Mouse (Mus musculus) intestine, embryonic 15.5 days (tissue): ENCODE measurements at regions not wholly inside any gene's neighbourhood (a gene's known extent, or its start where the extent isn't known, plus 50 kb on each side); places are given as distances from the start of the nearest gene placed in this dataset.
A peak's percentile ranks its signal among the peaks of the same experiment; 100 is the strongest.
"Not testable (repeated sequence)": the region's sequence is repeated elsewhere in the genome, so short reads cannot be mapped to it uniquely, and the experiment has no call there.

Experiments used
- ATAC-seq: fragments of 200-750 bp; cut with Nextera tagmentation; 2 replicates; pipeline ENCODE4 v1.8.0; 2017; ENCODE audit warnings: moderate TSS enrichment, moderate library complexity
- H3K27ac ChIP-seq: fragments of 300-500 bp; sonication (generic); 2 replicates; pipeline ENCODE4 v1.5.1; 2015; ENCODE audit warnings: mild to moderate bottlenecking, inconsistent platforms
- H3K27me3 ChIP-seq: fragments of 300-500 bp; sonication (generic); replicated peaks from 2 replicates; pipeline ENCODE4 v1.6.1; 2015; ENCODE audit warnings: inconsistent platforms
- H3K36me3 ChIP-seq: fragments of 300-500 bp; sonication (generic); 2 replicates; pipeline ENCODE4 v1.6.1; 2015; ENCODE audit warnings: inconsistent platforms
- H3K4me1 ChIP-seq: fragments of 300-500 bp; sonication (generic); replicated peaks from 2 replicates; pipeline ENCODE4 v1.6.1; 2015; ENCODE audit warnings: inconsistent platforms
- H3K4me2 ChIP-seq: fragments of 300-500 bp; sonication (generic); replicated peaks from 2 replicates; pipeline ENCODE4 v1.6.1; 2015; ENCODE audit warnings: mild to moderate bottlenecking, inconsistent platforms
- H3K4me3 ChIP-seq: fragments of 300-500 bp; sonication (generic); replicated peaks from 2 replicates; pipeline ENCODE4 v1.5.1; 2015; ENCODE audit warnings: inconsistent platforms
- H3K9ac ChIP-seq: fragments of 300-500 bp; sonication (generic); 2 replicates; pipeline ENCODE4 v1.6.1; 2015; ENCODE audit warnings: inconsistent platforms
- H3K9me3 ChIP-seq: fragments of 300-500 bp; sonication (generic); 2 replicates; pipeline ENCODE4 v1.6.1; 2016; ENCODE audit warnings: inconsistent platforms
- WGBS: fragments of 180-500 bp; shearing (Covaris S2); methylation state at CpG from one replicate; pipeline ENCODE4 v1.1.7; 2015; 5-methylcytosine and 5-hydroxymethylcytosine counted together

GRCm38 (mm10) chr1:113550172-113550571, 1685.5 kb upstream of the Dsel start:
- Histone ChIP-seq H3K4me3 (no peak overlapping the region), H3K9ac (no peak overlapping the region), H3K27me3 (no peaks in the 10 kb centered on the region), H3K9me3 (no peaks in the 10 kb centered on the region), H3K36me3 (no peaks in the 10 kb centered on the region), H3K4me1 (no peaks in the 10 kb centered on the region), H3K4me2 (no peak overlapping the region), H3K27ac (no peak overlapping the region)
- ATAC-seq: no peak
- 58% methylated on average over 1 of the region's 1 CpGs for WGBS

DNA sequence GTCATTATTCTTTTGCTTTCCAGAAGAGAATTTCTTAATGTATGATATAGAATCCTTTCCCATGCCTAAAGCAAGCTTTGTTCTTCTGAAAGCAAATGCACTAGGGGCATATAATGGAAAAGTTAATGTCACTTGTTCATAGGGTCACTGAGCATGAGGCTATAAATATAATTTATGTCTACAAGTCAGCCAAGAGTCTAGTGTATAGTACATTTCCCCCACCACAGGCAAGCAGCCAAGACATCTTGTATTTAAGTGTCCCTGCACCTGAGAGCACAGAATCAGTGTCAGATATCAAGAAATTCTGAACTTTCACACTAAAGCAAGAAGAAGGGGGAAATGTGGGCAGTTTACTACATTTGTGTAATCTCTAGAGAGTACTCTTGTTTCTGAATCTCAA, 1675.3 kb upstream of the Dsel start:
- H3K4me1 ChIP-seq: no peaks in the 10 kb centered on the region
- no peak overlapping the region for H3K9ac ChIP-seq
- H3K4me2 ChIP-seq: no peak overlapping the region
- H3K27ac ChIP-seq: no peak overlapping the region
- ATAC-seq: no peak
- no peaks in the 10 kb centered on the region for H3K9me3 ChIP-seq
- H3K36me3 ChIP-seq: no peaks in the 10 kb centered on the region
- H3K4me3 ChIP-seq: no peak overlapping the region
- H3K27me3 ChIP-seq: no peaks in the 10 kb centered on the region

DNA sequence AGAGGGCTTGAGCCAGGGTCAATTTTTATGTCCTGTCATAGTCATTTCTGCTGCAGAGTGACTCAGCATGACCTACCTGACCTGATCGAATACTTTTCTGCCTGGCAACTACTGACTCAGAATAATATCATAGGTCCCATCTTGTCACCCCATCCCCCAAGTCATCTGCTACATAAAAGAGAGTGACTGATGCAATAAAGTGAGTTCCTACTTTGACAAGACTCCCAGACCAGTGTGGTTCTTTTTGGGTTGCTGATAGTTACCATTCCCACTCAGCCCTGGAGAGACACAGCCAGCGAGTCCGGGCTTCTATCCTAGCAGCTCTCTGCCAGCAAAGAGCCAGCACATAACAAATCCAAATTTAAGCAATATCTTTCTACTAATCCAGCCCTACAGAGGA, 1665.8 kb upstream of the Dsel start:
- Histone ChIP-seq H3K4me2 (no peak overlapping the region), H3K9me3 (no peaks in the 10 kb centered on the region), H3K4me3 (no peak overlapping the region), H3K4me1 (no peaks in the 10 kb centered on the region), H3K27me3 (no peaks in the 10 kb centered on the region), H3K9ac (no peak overlapping the region), H3K27ac (no peak overlapping the region), H3K36me3 (no peaks in the 10 kb centered on the region)
- ATAC-seq: no peak
- 83% methylated on average over 3 of the region's 3 CpGs for WGBS

- peak; percentile 75 for ATAC-seq
- Histone ChIP-seq H3K27me3 (no peaks in the 10 kb centered on the region), H3K4me1 (no peaks in the 10 kb centered on the region), H3K9me3 (no peaks in the 10 kb centered on the region), H3K27ac (no peak overlapping the region), H3K4me2 (no peak overlapping the region), H3K4me3 (no peak overlapping the region), H3K9ac (no peak overlapping the region), H3K36me3 (no peaks in the 10 kb centered on the region)
- WGBS: 44% methylated on average over 2 of the region's 2 CpGs
These were observed 1631.3 kb upstream of the Dsel start for GRCm38 (mm10) chr1:113495987-113496386.

GRCm38 (mm10) chr1:113490243-113491003, 1625.7 kb upstream of the Dsel start:
- H3K4me1 ChIP-seq: no peaks in the 10 kb centered on the region
- no peak overlapping the region for H3K4me2 ChIP-seq
- 72% methylated on average over 5 of the region's 5 CpGs for WGBS
- H3K9me3 ChIP-seq: no peaks in the 10 kb centered on the region
- ATAC-seq: peak; percentile 97
- no peak overlapping the region for H3K27ac ChIP-seq
- H3K4me3 ChIP-seq: no peak overlapping the region
- H3K9ac ChIP-seq: no peak overlapping the region
- no peaks in the 10 kb centered on the region for H3K36me3 ChIP-seq
- H3K27me3 ChIP-seq: no peaks in the 10 kb centered on the region

DNA sequence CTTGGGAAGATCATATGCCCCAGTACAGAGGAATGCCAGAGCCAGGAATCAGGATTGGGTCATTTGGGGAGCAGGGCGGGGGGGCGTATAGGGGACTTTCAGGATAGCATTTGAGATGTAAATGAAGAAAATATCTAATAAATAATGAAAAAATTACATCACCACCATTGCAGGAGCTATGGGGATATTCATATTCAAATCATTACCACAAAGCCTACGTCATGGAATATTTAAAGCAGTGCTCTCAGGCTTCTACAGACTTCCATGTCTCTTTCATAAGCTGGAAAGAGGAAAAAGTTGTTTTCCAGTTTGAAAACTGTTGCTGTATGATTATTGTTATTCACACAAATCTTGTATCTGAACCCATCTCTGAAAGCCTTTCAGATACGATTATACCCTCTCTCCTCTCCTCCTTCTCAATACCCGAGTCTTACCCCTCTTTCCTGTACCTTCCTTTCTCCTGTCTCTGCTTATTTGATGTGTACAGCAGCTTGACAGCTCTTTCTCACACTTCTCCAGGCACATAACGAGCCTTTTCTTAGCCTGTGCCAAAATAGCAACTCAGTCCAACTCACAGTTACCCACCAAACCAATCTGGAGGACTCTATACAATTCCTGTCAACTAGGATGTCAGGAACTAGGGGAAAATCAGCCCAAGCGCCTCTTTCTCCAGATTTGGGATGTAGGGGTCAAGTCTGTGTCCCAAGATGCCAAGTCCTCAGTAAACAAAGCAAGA, 1592.0 kb upstream of the Dsel start:
- Histone ChIP-seq H3K36me3 (no peaks in the 10 kb centered on the region), H3K27me3 (no peaks in the 10 kb centered on the region), H3K9ac (no peak overlapping the region), H3K4me1 (no peaks in the 10 kb centered on the region), H3K9me3 (no peaks in the 10 kb centered on the region), H3K27ac (no peak overlapping the region), H3K4me2 (no peak overlapping the region), H3K4me3 (no peak overlapping the region)
- no peak for ATAC-seq
- 78% methylated on average over 7 of the region's 7 CpGs for WGBS

DNA sequence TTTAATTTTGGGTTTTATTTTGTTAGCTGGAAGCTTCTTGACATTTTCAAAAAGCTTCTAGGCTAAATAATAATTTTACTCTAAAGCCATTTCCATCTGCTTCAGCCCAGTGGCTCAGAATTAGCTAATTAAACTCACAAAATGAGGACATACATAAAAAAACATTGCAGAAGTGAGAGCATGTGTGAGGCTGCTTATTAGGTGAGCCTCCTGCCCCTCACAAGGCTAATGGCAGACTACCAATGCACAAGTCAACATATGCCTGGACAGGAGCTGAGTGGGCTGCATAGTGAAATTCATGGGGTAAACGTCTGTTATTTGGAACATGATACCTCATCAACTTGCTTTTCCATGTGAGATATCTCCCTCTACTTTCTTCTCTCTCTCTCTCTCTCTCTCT, 1569.0 kb upstream of the Dsel start:
- no peak for ATAC-seq
- H3K27me3 ChIP-seq: no peaks in the 10 kb centered on the region
- no peaks in the 10 kb centered on the region for H3K36me3 ChIP-seq
- no peak overlapping the region for H3K4me3 ChIP-seq
- H3K27ac ChIP-seq: no peak overlapping the region
- H3K4me1 ChIP-seq: no peaks in the 10 kb centered on the region
- 58% methylated on average over 1 of the region's 1 CpGs for WGBS
- H3K4me2 ChIP-seq: no peak overlapping the region
- no peaks in the 10 kb centered on the region for H3K9me3 ChIP-seq
- H3K9ac ChIP-seq: no peak overlapping the region

DNA sequence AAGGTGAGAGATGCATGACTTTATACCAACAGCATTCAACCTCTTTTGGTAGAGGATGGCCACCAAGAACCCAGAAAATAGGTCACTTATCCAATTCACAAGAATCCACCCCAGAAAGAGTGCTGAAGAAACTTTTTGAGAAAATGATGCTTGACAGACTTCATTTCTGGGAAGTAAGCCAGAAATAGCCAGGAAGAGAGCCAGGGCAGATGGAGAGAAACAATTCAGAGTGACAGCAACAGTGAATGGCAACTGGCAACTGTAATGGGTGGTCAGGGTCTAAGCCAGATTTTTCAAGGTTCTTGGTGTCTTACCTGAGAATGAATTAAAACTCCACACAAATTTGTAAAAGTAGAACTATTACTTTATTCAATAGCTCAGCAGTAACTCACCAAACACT, 1566.5 kb upstream of the Dsel start:
- Histone ChIP-seq H3K27me3 (no peaks in the 10 kb centered on the region), H3K9ac (no peak overlapping the region), H3K4me3 (no peak overlapping the region), H3K9me3 (no peaks in the 10 kb centered on the region), H3K27ac (no peak overlapping the region), H3K36me3 (no peaks in the 10 kb centered on the region), H3K4me2 (no peak overlapping the region), H3K4me1 (no peaks in the 10 kb centered on the region)
- ATAC-seq: no peak

GRCm38 (mm10) chr1:113412858-113413257, 1548.1 kb upstream of the Dsel start:
- Histone ChIP-seq H3K4me1 (no peaks in the 10 kb centered on the region), H3K27ac (no peak overlapping the region), H3K27me3 (no peaks in the 10 kb centered on the region), H3K4me2 (no peak overlapping the region), H3K9me3 (no peaks in the 10 kb centered on the region), H3K4me3 (no peak overlapping the region), H3K36me3 (no peaks in the 10 kb centered on the region), H3K9ac (no peak overlapping the region)
- peak; percentile 86 for ATAC-seq
- WGBS: 66% methylated on average over 3 of the region's 3 CpGs

- H3K9ac ChIP-seq: no peak overlapping the region
- no peak overlapping the region for H3K4me2 ChIP-seq
- no peak overlapping the region for H3K27ac ChIP-seq
- no peak overlapping the region for H3K4me3 ChIP-seq
- H3K4me1 ChIP-seq: no peaks in the 10 kb centered on the region
- H3K27me3 ChIP-seq: no peaks in the 10 kb centered on the region
- no peaks in the 10 kb centered on the region for H3K36me3 ChIP-seq
- no peaks in the 10 kb centered on the region for H3K9me3 ChIP-seq
- WGBS: 82% methylated on average over 6 of the region's 6 CpGs
- no peak for ATAC-seq
These were observed 1530.6 kb upstream of the Dsel start for GRCm38 (mm10) chr1:113395267-113395824.

DNA sequence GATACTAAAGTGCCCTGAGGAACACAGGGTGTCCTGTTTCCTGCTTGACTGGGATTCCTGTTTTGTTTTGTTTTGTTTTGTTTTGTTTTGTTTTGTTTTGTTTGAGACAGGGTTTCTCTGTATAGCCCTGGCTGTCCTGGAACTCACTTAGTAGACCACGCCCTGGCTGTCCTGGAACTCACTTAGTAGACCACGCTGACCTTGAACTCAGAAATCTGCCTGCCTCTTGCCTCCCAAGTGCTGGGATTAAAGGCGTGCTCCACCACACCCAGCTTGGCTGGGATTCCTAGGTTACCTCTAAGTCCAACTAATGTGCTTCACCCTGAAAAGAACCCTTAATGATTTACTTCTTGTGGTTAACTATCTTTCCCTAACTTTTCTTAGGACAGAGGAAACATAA, 1529.6 kb upstream of the Dsel start:
- H3K4me3 ChIP-seq, H3K27ac ChIP-seq, ATAC-seq, H3K36me3 ChIP-seq, H3K9me3 ChIP-seq, H3K4me2 ChIP-seq, H3K27me3 ChIP-seq, H3K9ac ChIP-seq, H3K4me1 ChIP-seq: not testable (repeated sequence)
- WGBS: 83% methylated on average over 3 of the region's 3 CpGs

- Histone ChIP-seq H3K4me2 (no peak overlapping the region), H3K36me3 (no peaks in the 10 kb centered on the region), H3K4me3 (no peak overlapping the region), H3K9ac (no peak overlapping the region), H3K27ac (no peak overlapping the region), H3K4me1 (no peaks in the 10 kb centered on the region), H3K9me3 (no peaks in the 10 kb centered on the region), H3K27me3 (no peaks in the 10 kb centered on the region)
- no peak for ATAC-seq
These were observed 1528.2 kb upstream of the Dsel start for GRCm38 (mm10) chr1:113392962-113393361.

- Histone ChIP-seq H3K36me3 (no peaks in the 10 kb centered on the region), H3K4me2 (no peak overlapping the region), H3K9ac (no peak overlapping the region), H3K27me3 (no peaks in the 10 kb centered on the region), H3K9me3 (no peaks in the 10 kb centered on the region), H3K27ac (no peak overlapping the region), H3K4me1 (no peaks in the 10 kb centered on the region), H3K4me3 (no peak overlapping the region)
- no peak for ATAC-seq
- 79% methylated on average over 2 of the region's 2 CpGs for WGBS
These were observed 1525.2 kb upstream of the Dsel start for GRCm38 (mm10) chr1:113389920-113390319.
